Mouse (Mus musculus): ENCODE measurements around the gene Osbpl3. TPM values are rescaled to one million over a fixed set of nuclear protein-coding genes. Genes with fewer than 3 reads are reported as not detected.

The Osbpl3 gene
- polyA plus RNA-seq, 1 experiment from 2014 or later, result 12.5 TPM

- no peak for ATAC-seq
- Histone ChIP-seq H3K9me3 (ENCODE audit: control insufficient read depth) (no peaks in the 10 kb centered on the region), H3K27ac (ENCODE audit: low read depth, low read length) (0 out of 2 replicates have a peak overlapping the region, but pooled peaks have one; percentile 0), H3K9ac (ENCODE audit: low read depth, low read length) (no peak overlapping the region), H3K27me3 (replicated peaks; ENCODE audit: control insufficient read depth, insufficient read depth, low read length) (no peaks in the 10 kb centered on the region), H3K4me3 (ENCODE audit: low read depth, low read length) (no peak overlapping the region), H3K4me2 (replicated peaks; ENCODE audit: low read depth) (no peak overlapping the region), H3K36me3 (ENCODE audit: control insufficient read depth, insufficient read depth) (no peaks in the 10 kb centered on the region), H3K4me1 (replicated peaks; ENCODE audit: control insufficient read depth, insufficient read depth, low read length) (peaks cover 3% of the 10 kb centered on the region; the same call in 1 of the 2 replicates)
- no peak for TF ChIP-seq CTCF (IDR thresholded peaks at IDR 0.05; ENCODE audit: low read depth)
- 60% methylated on average over 5 of the region's 5 CpGs for WGBS
Observed at GRCm38 (mm10) chr6:50379136-50379535, 76.9 kb downstream of the Osbpl3 start.

GRCm38 (mm10) chr6:50377742-50378720 lies 78.0 kb downstream of the Osbpl3 start:
- Histone ChIP-seq H3K27ac (ENCODE audit: low read depth, low read length) (peak overlapping the region; percentile 88), H3K9me3 (ENCODE audit: control insufficient read depth) (no peaks in the 10 kb centered on the region), H3K36me3 (ENCODE audit: control insufficient read depth, insufficient read depth) (no peaks in the 10 kb centered on the region), H3K4me2 (replicated peaks; ENCODE audit: low read depth) (no peak overlapping the region), H3K4me1 (replicated peaks; ENCODE audit: control insufficient read depth, insufficient read depth, low read length) (peaks cover 3% of the 10 kb centered on the region; the same call in 1 of the 2 replicates), H3K4me3 (ENCODE audit: low read depth, low read length) (no peak overlapping the region), H3K27me3 (replicated peaks; ENCODE audit: control insufficient read depth, insufficient read depth, low read length) (no peaks in the 10 kb centered on the region), H3K9ac (ENCODE audit: low read depth, low read length) (no peak overlapping the region)
- 50% methylated on average over 21 of the region's 21 CpGs for WGBS
- ATAC-seq, result peak; percentile 76
- no peak for TF ChIP-seq CTCF (IDR thresholded peaks at IDR 0.05; ENCODE audit: low read depth)

- Histone ChIP-seq H3K36me3 (ENCODE audit: control insufficient read depth, insufficient read depth) (no peaks in the 10 kb centered on the region), H3K4me3 (ENCODE audit: low read depth, low read length) (no peak overlapping the region), H3K27me3 (replicated peaks; ENCODE audit: control insufficient read depth, insufficient read depth, low read length) (no peaks in the 10 kb centered on the region), H3K27ac (ENCODE audit: low read depth, low read length) (peak overlapping the region; percentile 86), H3K9me3 (ENCODE audit: control insufficient read depth) (no peaks in the 10 kb centered on the region), H3K4me2 (replicated peaks; ENCODE audit: low read depth) (no peak overlapping the region), H3K9ac (ENCODE audit: low read depth, low read length) (no peak overlapping the region), H3K4me1 (replicated peaks; ENCODE audit: control insufficient read depth, insufficient read depth, low read length) (peaks cover 3% of the 10 kb centered on the region; the same call in 1 of the 2 replicates)
- no peak for TF ChIP-seq CTCF (IDR thresholded peaks at IDR 0.05; ENCODE audit: low read depth)
- WGBS, result 91% methylated on average over 1 of the region's 1 CpGs
- no peak for ATAC-seq
Observed at GRCm38 (mm10) chr6:50376684-50377083, 79.3 kb downstream of the Osbpl3 start.

- no peak for TF ChIP-seq CTCF (IDR thresholded peaks at IDR 0.05; ENCODE audit: low read depth)
- 31% methylated on average over 5 of the region's 5 CpGs for WGBS
- Histone ChIP-seq H3K4me1 (replicated peaks; ENCODE audit: control insufficient read depth, insufficient read depth, low read length) (0 out of 2 replicates have a peak, but pooled peaks cover 3% of the 10 kb centered on the region), H3K9ac (ENCODE audit: low read depth, low read length) (no peak overlapping the region), H3K9me3 (ENCODE audit: control insufficient read depth) (no peaks in the 10 kb centered on the region), H3K36me3 (ENCODE audit: control insufficient read depth, insufficient read depth) (0 out of 2 replicates have a peak, but pooled peaks cover 11% of the 10 kb centered on the region), H3K4me3 (ENCODE audit: low read depth, low read length) (no peak overlapping the region), H3K4me2 (replicated peaks; ENCODE audit: low read depth) (no peak overlapping the region), H3K27ac (ENCODE audit: low read depth, low read length) (peak overlapping the region; percentile 50), H3K27me3 (replicated peaks; ENCODE audit: control insufficient read depth, insufficient read depth, low read length) (no peaks in the 10 kb centered on the region)
- ATAC-seq, result peak; percentile 11; the same call in 1 of the 2 replicates
Observed at GRCm38 (mm10) chr6:50372516-50373424, 83.2 kb downstream of the Osbpl3 start.

GRCm38 (mm10) chr6:50371501-50372086 lies 84.4 kb downstream of the Osbpl3 start:
- H3K27me3 ChIP-seq (replicated peaks; ENCODE audit: control insufficient read depth, insufficient read depth, low read length), result no peaks in the 10 kb centered on the region
- H3K27ac ChIP-seq (ENCODE audit: low read depth, low read length), result no peak overlapping the region; the same call in 1 of the 2 replicates
- no peaks in the 10 kb centered on the region for H3K4me1 ChIP-seq (replicated peaks; ENCODE audit: control insufficient read depth, insufficient read depth, low read length)
- H3K4me2 ChIP-seq (replicated peaks; ENCODE audit: low read depth), result no peak overlapping the region; the same call in 1 of the 2 replicates
- 54% methylated on average over 8 of the region's 8 CpGs for WGBS
- H3K36me3 ChIP-seq (ENCODE audit: control insufficient read depth, insufficient read depth), result 0 out of 2 replicates have a peak, but pooled peaks cover 11% of the 10 kb centered on the region
- no peaks in the 10 kb centered on the region for H3K9me3 ChIP-seq (ENCODE audit: control insufficient read depth)
- TF ChIP-seq CTCF (IDR thresholded peaks at IDR 0.05; ENCODE audit: low read depth), result no peak
- H3K9ac ChIP-seq (ENCODE audit: low read depth, low read length), result no peak overlapping the region
- peak; percentile 62 for ATAC-seq
- no peak overlapping the region for H3K4me3 ChIP-seq (ENCODE audit: low read depth, low read length)
